Mouse (Mus musculus) mature B cell (primary cell): Measurements from ENCODE around the gene Sgcd.

Experiments
- in situ Hi-C: fragments of 300-500 bp; cut with MboI; formaldehyde crosslinking; loops from 2 replicates; pipeline ENCODE4 v1.14.3; 2019

Gene Sgcd

GRCm38 (mm10) chr11:47139867-47140266 lies 848.9 kb downstream of the Sgcd start:
- in situ Hi-C loops, result no loop called here

- in situ Hi-C loops, result no loop called here
Measured at GRCm38 (mm10) chr11:47139271-47139670, 849.5 kb downstream of the Sgcd start.

GRCm38 (mm10) chr11:47132410-47132809 lies 856.4 kb downstream of the Sgcd start:
- in situ Hi-C loops, result no loop called here

GRCm38 (mm10) chr11:47130432-47130831 lies 858.3 kb downstream of the Sgcd start:
- in situ Hi-C loops, result no loop called here

- in situ Hi-C loops, result no loop called here
Measured at GRCm38 (mm10) chr11:47129992-47130391, 858.8 kb downstream of the Sgcd start.

- in situ Hi-C loops, result no loop called here
Measured at GRCm38 (mm10) chr11:47129166-47129565, 859.6 kb downstream of the Sgcd start.

GRCm38 (mm10) chr11:47128331-47128730 lies 860.4 kb downstream of the Sgcd start:
- in situ Hi-C loops, result no loop called here

- in situ Hi-C loops, result no loop called here
Measured at GRCm38 (mm10) chr11:47120874-47121273, 867.9 kb downstream of the Sgcd start.

- in situ Hi-C loops, result no loop called here
Measured at GRCm38 (mm10) chr11:47117896-47118295, 870.9 kb downstream of the Sgcd start.

- in situ Hi-C loops, result no loop called here
Measured at GRCm38 (mm10) chr11:47114366-47114765, 874.4 kb downstream of the Sgcd start.

- in situ Hi-C loops, result no loop called here
Measured at GRCm38 (mm10) chr11:47113081-47113480, 875.7 kb downstream of the Sgcd start.

- in situ Hi-C loops, result no loop called here
Measured at GRCm38 (mm10) chr11:47110314-47110713, 878.5 kb downstream of the Sgcd start.

- in situ Hi-C loops, result no loop called here
Measured at GRCm38 (mm10) chr11:47107661-47108060, 881.1 kb downstream of the Sgcd start.

- in situ Hi-C loops, result no loop called here
Measured at GRCm38 (mm10) chr11:47093296-47093912, 895.4 kb downstream of the Sgcd start.

- in situ Hi-C loops, result no loop called here
Measured at GRCm38 (mm10) chr11:47082517-47082916, 906.3 kb downstream of the Sgcd start.

GRCm38 (mm10) chr11:47073538-47073937 lies 915.2 kb downstream of the Sgcd start:
- in situ Hi-C loops, result no loop called here

GRCm38 (mm10) chr11:47071161-47071560 lies 917.6 kb downstream of the Sgcd start:
- in situ Hi-C loops, result no loop called here

GRCm38 (mm10) chr11:47069769-47070384 lies 918.9 kb downstream of the Sgcd start:
- in situ Hi-C loops, result no loop called here

- in situ Hi-C loops, result no loop called here
Measured at GRCm38 (mm10) chr11:47063690-47064089, 925.1 kb downstream of the Sgcd start.

GRCm38 (mm10) chr11:47050390-47050789 lies 938.4 kb downstream of the Sgcd start:
- in situ Hi-C loops, result no loop called here

GRCm38 (mm10) chr11:47049756-47050155 lies 939.0 kb downstream of the Sgcd start:
- in situ Hi-C loops, result no loop called here

GRCm38 (mm10) chr11:47032318-47032717 lies 956.5 kb downstream of the Sgcd start:
- in situ Hi-C loops, result no loop called here

- in situ Hi-C loops, result no loop called here
Measured at GRCm38 (mm10) chr11:47020874-47021273, 967.9 kb downstream of the Sgcd start.

GRCm38 (mm10) chr11:47018139-47018538 lies 970.6 kb downstream of the Sgcd start:
- in situ Hi-C loops, result no loop called here
